Comparison of ENCODE assay signal across 20 mouse cellular contexts in genomic region chr9:76313921-76314320, GRCm38 (mm10). TPM values are rescaled to one million over a fixed set of nuclear protein-coding genes. Genes with fewer than 3 reads are reported as not detected.
"Had no signal": no experiment of that assay in that cellular context is flagged by ENCODE, and none has a peak within 500 bp of the region (broad histone marks: within the 10 kb centered on the region; RNA-seq: fewer than 3 reads in every experiment).

No protein-coding gene starts in this region.

- H3K27ac ChIP-seq: neural tube, embryonic 13.5 days; neural tube, embryonic 15.5 days; stomach, embryonic 15.5 days; stomach, postnatal 0 days had no signal

- H3K9ac ChIP-seq: neural tube, embryonic 13.5 days; neural tube, embryonic 15.5 days; stomach, embryonic 15.5 days had no signal

- H3K9me3 ChIP-seq: neural tube, embryonic 13.5 days; neural tube, embryonic 15.5 days; stomach, embryonic 15.5 days had no signal

- H3K4me1 ChIP-seq: neural tube, embryonic 13.5 days; neural tube, embryonic 15.5 days; stomach, embryonic 15.5 days had no signal

- H3K4me3 ChIP-seq: neural tube, embryonic 13.5 days; neural tube, embryonic 15.5 days; stomach, embryonic 15.5 days had no signal

- H3K36me3 ChIP-seq: neural tube, embryonic 13.5 days; stomach, embryonic 15.5 days had no signal

- H3K27me3 ChIP-seq: neural tube, embryonic 13.5 days; neural tube, embryonic 15.5 days; stomach, embryonic 15.5 days had no signal

- DNase-seq: retina, postnatal 1 day; right cerebral cortex, adult 18-20 months; right cerebral cortex, postnatal 14 days; right cerebral cortex, postnatal 25 days; right cerebral cortex, postnatal 4 days; spleen, adult 18-20 months; thymus, adult 18-20 months; thymus, adult 2 months; thymus, postnatal 14 days; thymus, postnatal 25 days; thymus, postnatal 4 days had no signal

RNA-seq across cellular contexts. Expression of gene Hcrtr2, which starts 9.7 kb away (rescaled TPM):
- polyA plus RNA-seq: small intestine, adult 2 months; stomach, embryonic 14.5 days; stomach, embryonic 15.5 days; stomach, embryonic 16.5 days; testis, adult 2 months; thymus, adult 2 months; thymus, postnatal 0 days had no signal
